Mouse (Mus musculus): ENCODE results near the gene Rab3d. TPM values are rescaled to one million over a fixed set of nuclear protein-coding genes. Genes with fewer than 3 reads are reported as not detected.
"Not testable (repeated sequence)": the region's sequence is repeated elsewhere in the genome, so short reads cannot be mapped to it uniquely, and the experiment has no call there.

Rab3d gene
- polyA plus RNA-seq, 1 experiment = 0.07 TPM

DNA sequence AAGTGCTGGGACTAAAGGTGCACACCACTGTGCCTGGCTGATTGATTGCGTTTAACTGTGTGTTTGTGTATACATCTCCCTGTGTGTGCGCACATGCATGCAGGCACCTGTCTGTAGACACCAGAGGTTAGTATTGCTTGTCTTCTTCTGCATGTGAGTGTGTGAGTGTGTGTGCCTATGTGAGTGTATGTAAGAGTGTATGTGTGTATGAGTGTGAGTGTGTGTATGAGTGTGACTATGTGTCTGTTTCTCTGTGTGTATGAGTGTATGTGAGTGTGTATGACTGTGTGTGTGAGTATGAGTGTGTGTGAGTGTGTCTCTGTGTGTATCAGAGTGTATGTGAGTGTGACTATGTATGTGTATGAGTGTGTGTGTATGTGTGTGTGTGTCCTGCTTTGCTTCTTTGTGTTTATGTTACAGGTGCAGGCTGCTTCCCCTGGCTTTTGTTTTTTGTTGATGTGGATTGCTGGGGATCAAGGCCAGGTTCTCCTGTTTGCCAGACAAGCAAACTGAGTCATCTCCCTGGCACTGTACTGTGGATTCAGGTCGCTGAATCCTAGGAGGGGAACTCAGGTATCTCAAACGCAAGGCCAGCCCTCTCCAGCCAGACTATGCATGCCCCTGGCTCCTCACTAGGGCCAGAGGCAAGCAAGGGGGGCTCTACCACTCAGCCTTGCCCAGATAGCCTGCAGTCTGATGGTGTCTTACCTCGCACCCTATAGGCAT lies 52.2 kb downstream of the Rab3d start:
- Histone ChIP-seq H3K4me3 (replicated peaks) (no peak overlapping the region), H3K27me3 (ENCODE audit: control insufficient read depth) (no peaks in the 10 kb centered on the region), H3K9me3 (ENCODE audit: control insufficient read depth, low read length) (peaks cover 2% of the 10 kb centered on the region), H3K36me3 (ENCODE audit: control insufficient read depth) (no peaks in the 10 kb centered on the region), H3K4me1 (ENCODE audit: control insufficient read depth) (peaks cover 2% of the 10 kb centered on the region; the same call in 1 of the 2 replicates)
- TF ChIP-seq TAL1 (IDR thresholded peaks at IDR 0.05; ENCODE audit: low read length) (no peak), GATA1 (IDR thresholded peaks at IDR 0.05; ENCODE audit: low read length) (no peak)

DNA sequence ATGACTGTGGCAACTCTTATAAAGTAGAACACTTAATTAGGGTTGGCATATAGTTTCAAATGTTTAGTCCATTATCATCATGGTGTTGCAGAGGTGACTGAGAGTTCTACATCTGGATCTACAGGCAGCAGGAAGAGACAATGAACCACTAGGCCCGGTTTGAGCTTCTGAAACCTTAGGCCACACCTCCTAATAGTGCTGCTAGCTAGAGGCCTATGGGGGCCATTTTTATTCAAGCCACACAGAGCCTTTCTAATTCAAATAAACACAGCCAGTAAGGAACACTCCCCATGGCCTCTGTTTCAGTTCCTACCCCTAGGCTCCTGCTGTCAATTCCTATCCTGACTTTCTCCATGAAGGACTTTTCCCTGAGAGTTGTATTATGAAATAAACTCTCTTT lies 55.8 kb downstream of the Rab3d start:
- TF ChIP-seq GATA1 (IDR thresholded peaks at IDR 0.05; ENCODE audit: low read length) (no peak), TAL1 (IDR thresholded peaks at IDR 0.05; ENCODE audit: low read length) (no peak)
- Histone ChIP-seq H3K9me3 (ENCODE audit: control insufficient read depth, low read length) (peaks cover 2% of the 10 kb centered on the region), H3K36me3 (ENCODE audit: control insufficient read depth) (no peaks in the 10 kb centered on the region), H3K4me1 (ENCODE audit: control insufficient read depth) (no peaks in the 10 kb centered on the region), H3K4me3 (replicated peaks) (no peak overlapping the region), H3K27me3 (ENCODE audit: control insufficient read depth) (no peaks in the 10 kb centered on the region)

DNA sequence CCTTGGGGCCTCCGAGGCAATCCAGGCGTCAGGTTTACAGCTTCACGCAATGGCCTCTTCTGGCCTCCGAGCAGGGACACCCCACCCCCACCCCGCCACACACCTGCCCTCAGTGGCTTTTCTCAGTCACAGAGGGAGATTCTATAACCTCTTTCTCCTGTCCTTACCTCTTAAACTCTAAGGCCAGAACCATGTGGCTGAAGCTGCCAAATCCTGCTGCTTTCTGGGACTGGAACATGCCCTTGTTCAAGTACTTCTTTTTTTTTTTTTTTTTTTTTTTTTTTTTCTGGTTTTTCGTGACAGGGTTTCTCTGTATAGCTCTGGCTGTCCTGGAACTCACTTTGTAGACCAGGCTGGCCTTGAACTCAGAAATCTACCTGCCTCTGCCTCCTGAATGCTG lies 57.6 kb downstream of the Rab3d start:
- not testable (repeated sequence) for H3K27me3 ChIP-seq (ENCODE audit: control insufficient read depth); H3K4me1 ChIP-seq (ENCODE audit: control insufficient read depth); H3K9me3 ChIP-seq (ENCODE audit: control insufficient read depth, low read length); H3K4me3 ChIP-seq (replicated peaks); H3K36me3 ChIP-seq (ENCODE audit: control insufficient read depth)

DNA sequence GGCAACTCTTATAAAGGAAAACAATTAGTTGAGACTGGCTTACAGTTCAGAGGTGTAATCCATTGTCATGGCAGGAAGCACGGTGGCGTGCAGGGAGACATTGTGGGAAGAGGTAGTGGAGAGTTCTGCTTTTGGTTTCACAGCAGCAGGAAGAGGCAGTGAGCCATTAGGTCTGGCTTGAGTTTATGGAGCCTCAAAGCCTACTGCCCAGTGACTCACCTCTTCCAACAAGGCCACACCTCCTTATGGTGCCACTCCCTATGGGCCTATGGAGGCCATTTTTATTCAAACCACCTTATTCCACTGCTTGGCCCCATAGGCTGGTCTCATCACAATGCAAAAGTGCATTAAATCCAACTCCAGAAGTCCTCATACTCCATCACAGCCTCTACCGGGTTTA lies 58.4 kb downstream of the Rab3d start:
- no peaks in the 10 kb centered on the region for H3K27me3 ChIP-seq (ENCODE audit: control insufficient read depth)
- no peak for TF ChIP-seq TAL1 (IDR thresholded peaks at IDR 0.05; ENCODE audit: low read length)
- no peak for TF ChIP-seq GATA1 (IDR thresholded peaks at IDR 0.05; ENCODE audit: low read length)
- no peaks in the 10 kb centered on the region for H3K4me1 ChIP-seq (ENCODE audit: control insufficient read depth)
- H3K4me3 ChIP-seq (replicated peaks) = no peak overlapping the region
- no peaks in the 10 kb centered on the region for H3K36me3 ChIP-seq (ENCODE audit: control insufficient read depth)
- peaks cover 2% of the 10 kb centered on the region for H3K9me3 ChIP-seq (ENCODE audit: control insufficient read depth, low read length)

DNA sequence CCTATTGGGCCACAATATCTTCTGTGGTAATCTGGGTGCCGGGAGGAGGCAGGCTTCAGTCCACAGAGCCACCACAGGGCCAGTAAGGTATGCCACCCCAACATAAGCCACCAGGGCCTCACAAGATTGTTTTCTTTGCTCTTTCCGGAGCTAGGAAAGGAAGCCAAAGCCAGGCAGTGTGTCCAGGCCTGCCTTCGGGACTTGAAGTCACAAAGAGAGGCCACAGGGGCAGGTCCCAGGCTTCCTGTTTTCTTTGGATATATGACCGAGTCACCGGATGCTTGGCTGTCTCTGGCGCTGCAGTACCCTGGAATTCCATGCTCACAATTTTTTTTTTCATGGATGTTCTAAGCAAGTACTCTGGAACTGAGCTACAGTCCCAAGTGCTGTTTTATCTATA lies 59.9 kb downstream of the Rab3d start:
- H3K4me3 ChIP-seq (replicated peaks) = no peak overlapping the region
- peaks cover 2% of the 10 kb centered on the region for H3K9me3 ChIP-seq (ENCODE audit: control insufficient read depth, low read length)
- H3K4me1 ChIP-seq (ENCODE audit: control insufficient read depth) = no peaks in the 10 kb centered on the region
- no peaks in the 10 kb centered on the region for H3K36me3 ChIP-seq (ENCODE audit: control insufficient read depth)
- no peak for TF ChIP-seq GATA1 (IDR thresholded peaks at IDR 0.05; ENCODE audit: low read length)
- TF ChIP-seq TAL1 (IDR thresholded peaks at IDR 0.05; ENCODE audit: low read length) = no peak
- H3K27me3 ChIP-seq (ENCODE audit: control insufficient read depth) = 0 out of 2 replicates have a peak, but pooled peaks cover 2% of the 10 kb centered on the region

DNA sequence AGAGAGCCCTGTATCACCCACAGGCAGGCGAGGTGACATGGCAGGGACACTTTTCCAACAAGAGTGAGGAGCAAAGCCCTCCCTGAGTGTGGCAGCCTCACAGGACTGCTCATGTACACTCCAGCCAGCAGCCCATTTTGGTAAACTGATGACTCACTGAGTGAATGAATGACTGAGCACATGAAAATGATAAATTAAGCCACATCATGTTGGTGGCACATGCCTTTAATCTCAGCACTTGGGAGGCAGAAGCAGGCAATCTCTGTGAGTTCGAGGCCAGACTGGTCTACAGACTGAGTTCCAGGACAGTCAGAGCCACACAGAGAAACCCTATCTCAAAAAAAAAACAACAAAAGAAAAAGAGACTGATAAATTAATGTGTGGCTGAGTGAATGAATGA lies 60.5 kb downstream of the Rab3d start:
- TF ChIP-seq GATA1 (IDR thresholded peaks at IDR 0.05; ENCODE audit: low read length) (no peak), TAL1 (IDR thresholded peaks at IDR 0.05; ENCODE audit: low read length) (no peak)

More for the DNA sequence above, 60.5 kb downstream of the Rab3d start:
- peaks cover 5% of the 10 kb centered on the region for H3K4me1 ChIP-seq (ENCODE audit: control insufficient read depth)
- 0 out of 2 replicates have a peak, but pooled peaks cover 2% of the 10 kb centered on the region for H3K27me3 ChIP-seq (ENCODE audit: control insufficient read depth)
- H3K9me3 ChIP-seq (ENCODE audit: control insufficient read depth, low read length) = peaks cover 6% of the 10 kb centered on the region
- no peaks in the 10 kb centered on the region for H3K36me3 ChIP-seq (ENCODE audit: control insufficient read depth)
- H3K4me3 ChIP-seq (replicated peaks) = no peak overlapping the region

Other genes with a start within 250 kb of the Rab3d start
- 0.25 and 0.30 TPM in 2 replicates for gene Ldlr, start 194.7 kb downstream of the Rab3d start, polyA plus RNA-seq (2012)
- gene Spc24, start 157.9 kb downstream of the Rab3d start, polyA plus RNA-seq (2012) = 27.4 and 32.7 TPM in 2 replicates
- 0.02 and 0.03 TPM in 2 replicates for gene Kank2, start 119.4 kb downstream of the Rab3d start, polyA plus RNA-seq (2012)
- gene Angptl8, start 82.7 kb downstream of the Rab3d start, polyA plus RNA-seq (2012) = 0.16 TPM in 1 of 2 replicates, not detected in the other
- 0.06 and 0.08 TPM in 2 replicates for gene Dock6, start 65.6 kb downstream of the Rab3d start, polyA plus RNA-seq (2012)
- gene Ccdc159, start 9.3 kb upstream of the Rab3d start, polyA plus RNA-seq (2012) = not detected in 2 replicates
- 0.10 TPM in 2 replicates for gene Tmem205, start 9.4 kb upstream of the Rab3d start, polyA plus RNA-seq (2012)
- 0.05 and 0.06 TPM in 2 replicates for gene Plppr2, start 18.8 kb upstream of the Rab3d start, polyA plus RNA-seq (2012)
- gene Swsap1, start 37.6 kb upstream of the Rab3d start, polyA plus RNA-seq (2012) = 0.32 and 0.37 TPM in 2 replicates
- gene Epor, start 45.3 kb upstream of the Rab3d start, polyA plus RNA-seq (2012) = 80.2 and 112 TPM in 2 replicates
- gene Rgl3, start 71.3 kb upstream of the Rab3d start, polyA plus RNA-seq (2012) = 0.01 TPM in 1 of 2 replicates, not detected in the other
- gene Ccdc151, start 84.4 kb upstream of the Rab3d start, polyA plus RNA-seq (2012) = 0.02 TPM in 1 of 2 replicates, not detected in the other
- 9.9 and 10.3 TPM in 2 replicates for gene Prkcsh, start 84.6 kb upstream of the Rab3d start, polyA plus RNA-seq (2012)
- 0.02 and 0.03 TPM in 2 replicates for gene Elavl3, start 133.8 kb upstream of the Rab3d start, polyA plus RNA-seq (2012)
- gene Gm49318, start 153.1 kb upstream of the Rab3d start, polyA plus RNA-seq (2012) = not detected in 2 replicates
- gene Zfp653, start 153.2 kb upstream of the Rab3d start, polyA plus RNA-seq (2012) = 2.1 and 2.8 TPM in 2 replicates
- gene Ecsit, start 167.2 kb upstream of the Rab3d start, polyA plus RNA-seq (2012) = 2.7 and 3.0 TPM in 2 replicates
- not detected in 2 replicates for gene Cnn1, start 181.0 kb upstream of the Rab3d start, polyA plus RNA-seq (2012)
- 12.4 and 16.3 TPM in 2 replicates for gene Elof1, start 199.0 kb upstream of the Rab3d start, polyA plus RNA-seq (2012)
- 46.6 and 58.8 TPM in 2 replicates for gene Acp5, start 217.5 kb upstream of the Rab3d start, polyA plus RNA-seq (2012)
- 4.1 and 5.2 TPM in 2 replicates for gene Pigyl, start 238.7 kb upstream of the Rab3d start, polyA plus RNA-seq (2012)